Mouse (Mus musculus) liver, embryonic 14.5 days (tissue): ENCODE results near the gene Atp6v0a1. TPM values are rescaled to one million over a fixed set of nuclear protein-coding genes. Genes with fewer than 3 reads are reported as not detected.

ENCODE experiments used
- ATAC-seq: fragments of 200-750 bp; cut with Nextera tagmentation; 2 replicates; pipeline ENCODE4 v1.8.0; 2017; ENCODE audit warnings: moderate number of reproducible peaks, mild to moderate bottlenecking, moderate library complexity; ENCODE audit not compliant: insufficient read depth
- DNase-seq, 3 experiments: peaks; one replicate each; pipeline ENCODE4 v3.0.0-alpha.2; 2012 to 2013; ENCODE audit warnings: low read depth in 3 of 3, low spot score in 3 of 3
- H3K27ac ChIP-seq: fragments of 300-500 bp; sonication (generic); 2 replicates; pipeline ENCODE4 v1.5.1; 2014; ENCODE audit warnings: moderate library complexity, mild to moderate bottlenecking, control low read depth, inconsistent platforms
- H3K27me3 ChIP-seq: fragments of 300-500 bp; sonication (generic); 2 replicates; pipeline ENCODE4 v1.6.1; 2014; ENCODE audit warnings: mild to moderate bottlenecking, low read length, moderate library complexity; ENCODE audit not compliant: control insufficient read depth, insufficient read depth
- H3K36me3 ChIP-seq: fragments of 300-500 bp; sonication (generic); replicated peaks from 2 replicates; pipeline ENCODE4 v1.6.1; 2014; ENCODE audit warnings: low read depth; ENCODE audit not compliant: control insufficient read depth, insufficient read depth
- H3K4me1 ChIP-seq, 2 experiments: fragments of 200-500 bp in 1 of 2; fragments of 300-500 bp in 1 of 2; sonication (generic) in 1 of 2; replicated peaks; 2 replicates each; pipeline ENCODE4 v1.6.1; 2012 to 2014; ENCODE audit warnings: antibody characterized with exemption in 1 of 2, inconsistent platforms in 1 of 2, low read length in 1 of 2; ENCODE audit not compliant: control insufficient read depth in 2 of 2, insufficient read depth in 2 of 2
- H3K4me2 ChIP-seq: fragments of 300-500 bp; sonication (generic); 2 replicates; pipeline ENCODE4 v1.6.1; 2014; ENCODE audit warnings: low read depth, mild to moderate bottlenecking, control low read depth, moderate library complexity
- H3K4me3 ChIP-seq, 2 experiments: fragments of 200-500 bp in 1 of 2; fragments of 300-500 bp in 1 of 2; sonication (generic) in 1 of 2; 2 replicates each; pipeline ENCODE4 v1.5.1; 2012 to 2014; ENCODE audit warnings: low read depth in 2 of 2, low read length in 2 of 2, mild to moderate bottlenecking in 2 of 2, control low read depth in 1 of 2, inconsistent platforms in 1 of 2, moderate library complexity in 1 of 2; ENCODE audit not compliant: insufficient read depth in 1 of 2
- H3K9ac ChIP-seq: fragments of 300-500 bp; sonication (generic); replicated peaks from 2 replicates; pipeline ENCODE4 v1.6.1; 2014; ENCODE audit warnings: mild to moderate bottlenecking, control low read depth, moderate library complexity
- H3K9me3 ChIP-seq: fragments of 300-500 bp; sonication (generic); 2 replicates; pipeline ENCODE4 v1.6.1; 2016; ENCODE audit warnings: low read length, mixed read lengths; ENCODE audit not compliant: control insufficient read depth
- CTCF ChIP-seq: IDR thresholded peaks from 2 replicates; pipeline ENCODE4 v1.5.1; 2016; ENCODE audit warnings: antibody characterized with exemption, low read depth, control low read depth
- EP300 ChIP-seq: IDR thresholded peaks from 2 replicates; pipeline ENCODE4 v1.6.1; 2016; ENCODE audit warnings: antibody characterized with exemption, low read depth
- WGBS: fragments of 180-500 bp; shearing (Covaris S2); extraction: QIAGEN DNeasy Blood & Tissue Kit; methylation state at CpG from one replicate; pipeline ENCODE4 v1.1.7; 2014; ENCODE audit not compliant: insufficient replicate concordance; 5-methylcytosine and 5-hydroxymethylcytosine counted together
- polyA plus RNA-seq, 2 experiments: library from polyadenylated mRNA; depleted of rRNA in 1 of 2; stranded (reverse) in 1 of 2; unstranded in 1 of 2; fragments of >200 nt; fragmentation: Nextera tagmentation in 1 of 2; extraction: Ambion mirVana in 1 of 2; gene quantifications; 2 replicates each; pipeline versions ENCODE4 v1.2.1 to v1.2.3; 2012 to 2014

Atp6v0a1 gene
- polyA plus RNA-seq, 2 experiments = 29.5 to 37.8 TPM

- peaks cover 2% of the 10 kb centered on the region for H3K27me3 ChIP-seq
- TF ChIP-seq EP300 = no peak
- TF ChIP-seq CTCF = no peak
- no peak overlapping the region for H3K4me2 ChIP-seq
- WGBS = 56% methylated on average over 9 of the region's 9 CpGs
- ATAC-seq (no peak), DNase-seq (no peak)
- no peaks in the 10 kb centered on the region for H3K9me3 ChIP-seq
- H3K36me3 ChIP-seq = no peaks in the 10 kb centered on the region
- H3K27ac ChIP-seq = no peak overlapping the region
- peaks cover 7 to 25% of the 10 kb centered on the region in 2 experiments; a peak in 3 of 4 replicates for H3K4me1 ChIP-seq
- H3K9ac ChIP-seq = no peak overlapping the region
- H3K4me3 ChIP-seq = no peak overlapping the region
Measured at GRCm38 (mm10) chr11:100963647-100964046, 45.6 kb upstream of the Atp6v0a1 start.

- Histone ChIP-seq H3K36me3 (no peaks in the 10 kb centered on the region), H3K27ac (no peak overlapping the region), H3K4me1 (peaks cover 7 to 24% of the 10 kb centered on the region in 2 experiments; a peak in 3 of 4 replicates), H3K27me3 (peaks cover 7% of the 10 kb centered on the region), H3K9ac (no peak overlapping the region), H3K4me2 (no peak overlapping the region), H3K9me3 (no peaks in the 10 kb centered on the region), H3K4me3 (no peak overlapping the region)
- DNase-seq = no peak
- 73% methylated on average over 7 of the region's 7 CpGs for WGBS
- ATAC-seq = no peak
- TF ChIP-seq CTCF (no peak), EP300 (no peak)
Measured at GRCm38 (mm10) chr11:100964180-100964579, 45.1 kb upstream of the Atp6v0a1 start.

- H3K27ac ChIP-seq = no peak overlapping the region
- ATAC-seq = no peak
- no peaks in the 10 kb centered on the region for H3K36me3 ChIP-seq
- H3K4me3 ChIP-seq = no peak overlapping the region
- H3K9me3 ChIP-seq = no peaks in the 10 kb centered on the region
- no peak for DNase-seq
- H3K4me2 ChIP-seq = no peak overlapping the region
- peaks cover 7 to 22% of the 10 kb centered on the region in 2 experiments; a peak in 3 of 4 replicates for H3K4me1 ChIP-seq
- no peak for TF ChIP-seq CTCF
- TF ChIP-seq EP300 = no peak
- no peak overlapping the region for H3K9ac ChIP-seq
- WGBS = 72% methylated on average over 6 of the region's 6 CpGs
- peaks cover 15% of the 10 kb centered on the region for H3K27me3 ChIP-seq
Measured at GRCm38 (mm10) chr11:100964901-100965542, 44.2 kb upstream of the Atp6v0a1 start.

DNA sequence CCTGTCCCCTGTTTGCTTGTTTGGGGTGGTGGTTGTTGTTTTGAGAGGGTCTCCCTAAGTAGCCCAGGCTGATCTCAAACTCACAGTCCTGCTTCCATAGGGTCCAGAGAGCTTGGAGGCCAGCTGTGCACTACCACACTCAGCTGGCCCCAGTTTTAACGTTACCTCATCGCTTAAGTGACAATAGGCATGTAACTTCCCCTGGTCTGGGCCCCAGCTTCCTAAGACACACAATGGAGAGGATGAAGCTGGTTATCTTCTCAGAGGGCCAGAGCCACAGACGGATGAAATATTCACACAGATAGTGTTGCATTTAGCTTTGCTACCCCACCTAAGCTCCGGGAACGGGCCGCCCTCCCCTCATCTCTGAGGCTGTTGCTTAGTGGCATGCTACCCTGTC, 43.5 kb upstream of the Atp6v0a1 start:
- Histone ChIP-seq H3K4me3 (no peak overlapping the region), H3K36me3 (no peaks in the 10 kb centered on the region), H3K4me1 (peaks cover 4 to 20% of the 10 kb centered on the region in 2 experiments; a peak in 3 of 4 replicates), H3K9ac (no peak overlapping the region), H3K27ac (no peak overlapping the region), H3K4me2 (no peak overlapping the region), H3K27me3 (peaks cover 23% of the 10 kb centered on the region), H3K9me3 (no peaks in the 10 kb centered on the region)
- no peak for TF ChIP-seq EP300
- TF ChIP-seq CTCF = no peak
- 12% methylated on average over 6 of the region's 6 CpGs for WGBS
- ATAC-seq (peak; percentile 30; the same call in 1 of the 2 replicates), DNase-seq (no peak)

DNA sequence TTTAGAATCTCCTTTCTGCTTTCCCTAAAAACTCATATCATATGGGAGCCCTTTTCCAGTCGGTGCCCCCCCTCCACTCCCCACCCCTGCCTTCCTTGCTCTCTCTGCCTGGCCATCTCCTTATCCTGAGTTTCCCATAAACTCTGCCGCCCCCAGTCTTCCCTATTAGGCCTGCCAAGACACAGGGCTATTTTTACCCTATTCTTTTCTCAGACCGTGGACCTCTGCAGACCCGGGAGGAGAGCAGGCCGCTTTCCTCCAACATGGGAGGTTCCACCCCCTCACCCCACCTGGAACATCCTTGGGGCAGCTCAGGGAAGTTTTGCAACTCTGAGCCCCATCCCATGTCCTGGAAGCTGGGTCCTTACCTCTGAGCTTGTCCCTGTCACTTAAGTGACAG, 41.9 kb upstream of the Atp6v0a1 start:
- H3K4me1 ChIP-seq = peaks cover 4 to 17% of the 10 kb centered on the region in 2 experiments; a peak in 3 of 4 replicates

More for the DNA sequence above, 41.9 kb upstream of the Atp6v0a1 start:
- 56% methylated on average over 5 of the region's 5 CpGs for WGBS
- peaks cover 36% of the 10 kb centered on the region for H3K27me3 ChIP-seq
- no peaks in the 10 kb centered on the region for H3K9me3 ChIP-seq
- no peak overlapping the region for H3K27ac ChIP-seq
- no peak overlapping the region for H3K4me3 ChIP-seq
- no peaks in the 10 kb centered on the region for H3K36me3 ChIP-seq
- no peak overlapping the region for H3K9ac ChIP-seq
- DNase-seq = no peak
- H3K4me2 ChIP-seq = no peak overlapping the region
- no peak for ATAC-seq
- no peak for TF ChIP-seq EP300
- no peak for TF ChIP-seq CTCF
